20 mouse cellular contexts compared by ENCODE assay signal in genomic region chr5:125232443-125232979, GRCm38 (mm10). TPM values are rescaled to one million over a fixed set of nuclear protein-coding genes. Genes with fewer than 3 reads are reported as not detected.
DNase-seq lines count a peak whose midpoint lies in the region; TF ChIP-seq lines count a peak whose summit lies in the region.
"Had no signal": no experiment of that assay in that cellular context is flagged by ENCODE, and none has a peak within 500 bp of the region (broad histone marks: within the 10 kb centered on the region; RNA-seq: fewer than 3 reads in every experiment).

No protein-coding gene starts in this region.

- no peak for TF ChIP-seq POLR2A in olfactory bulb, adult 2 months (IDR thresholded peaks at IDR 0.05; ENCODE audit: insufficient read depth, low read depth, low read length)

- no peak overlapping the region for H3K4me3 ChIP-seq in olfactory bulb, adult 2 months (ENCODE audit: insufficient read depth, low read depth, low read length)
- H3K4me3 ChIP-seq: embryonic facial prominence, embryonic 10.5 days; embryonic facial prominence, embryonic 12.5 days; forebrain, embryonic 13.5 days; forebrain, embryonic 15.5 days had no signal

- 59% methylated on average over 7 of the region's 7 CpGs for WGBS in olfactory bulb, adult 2 months

- peaks cover 9% of the 10 kb centered on the region for H3K4me1 ChIP-seq in olfactory bulb, adult 2 months (ENCODE audit: control insufficient read depth, insufficient read depth, low read length)
- H3K4me1 ChIP-seq: forebrain, embryonic 13.5 days; forebrain, embryonic 15.5 days had no signal

- peak; percentile 40 for DNase-seq in 3T3-L1 (ENCODE audit: low read depth, low spot score)
- DNase-seq in brain, adult 2 months (ENCODE audit: low read depth, low spot score), result peak; percentile 55
- DNase-seq in natural killer cell, adult 2 months (ENCODE audit: low spot score in 2 of 2), result no peak
- DNase-seq in left cerebral cortex, adult 18-20 months (ENCODE audit: low spot score in 2 of 2), result no peak
- DNase-seq: adrenal gland, adult 2 months; adrenal gland, postnatal 10 days; adrenal gland, postnatal 25 days; B cell, adult 2 months; cerebellum, adult 11-12 months; cerebellum, adult 2 months; cerebellum, adult 9-10 months; cerebellum, postnatal 10 days; cerebellum, postnatal 25 days; forebrain, postnatal 0 days had no signal

- TF ChIP-seq CTCF in olfactory bulb, adult 2 months (IDR thresholded peaks at IDR 0.05; ENCODE audit: insufficient read depth, low read depth, low read length), result no peak

- peak overlapping the region; percentile 48; the same call in 1 of the 2 replicates for H3K27ac ChIP-seq in olfactory bulb, adult 2 months (ENCODE audit: insufficient read depth, low read depth, low read length)
- H3K27ac ChIP-seq: embryonic facial prominence, embryonic 10.5 days; embryonic facial prominence, embryonic 12.5 days; forebrain, embryonic 13.5 days; forebrain, embryonic 15.5 days had no signal

RNA-seq across cellular contexts. Expression of gene Ncor2, which starts 53.5 kb away (rescaled TPM):
- not detected in 2 replicates for polyA plus RNA-seq in olfactory bulb, adult 2 months (2012; ENCODE audit: insufficient read depth, insufficient read length, low replicate concordance, missing spikeins)
- total RNA-seq in left cerebral cortex, adult 18-20 months (2021), result 100 to 1,000 TPM; 177 to 208 TPM
- total RNA-seq: G1E had no signal

Comparison
In these comparisons a context has a peak if more than half of its experiments do, and no peak if none do; other contexts are left out.
1. DNase-seq: peak in 3T3-L1 (single experiment) and brain, adult 2 months (single experiment); none in natural killer cell, adult 2 months (0 of 2) and left cerebral cortex, adult 18-20 months (0 of 2).